Mouse (Mus musculus) thymus, adult 2 months (tissue): Measurements from ENCODE around the gene Ubac1. TPM values are rescaled to one million over a fixed set of nuclear protein-coding genes. Genes with fewer than 3 reads are reported as not detected.

Experiments used
- DNase-seq: peaks from one replicate; pipeline ENCODE4 v3.0.0; 2021
- H3K27ac ChIP-seq: fragments of 200-500 bp; 2 replicates; pipeline ENCODE4 v1.5.1; 2012; ENCODE audit warnings: low read length, control low read depth; ENCODE audit not compliant: control insufficient read depth, insufficient read depth
- H3K27me3 ChIP-seq: fragments of 200-500 bp; 2 replicates; pipeline ENCODE4 v1.6.1; 2012; ENCODE audit warnings: mild to moderate bottlenecking, low read length, moderate library complexity, mixed read lengths; ENCODE audit not compliant: control insufficient read depth, insufficient read depth
- H3K36me3 ChIP-seq: fragments of 200-500 bp; 2 replicates; pipeline ENCODE4 v1.6.1; 2012; ENCODE audit warnings: mild to moderate bottlenecking, low read length, moderate library complexity; ENCODE audit not compliant: control insufficient read depth, insufficient read depth
- H3K4me1 ChIP-seq: fragments of 200-500 bp; replicated peaks from 2 replicates; pipeline ENCODE4 v1.6.1; 2012; ENCODE audit warnings: low read length; ENCODE audit not compliant: control insufficient read depth, insufficient read depth
- H3K4me3 ChIP-seq: fragments of 200-500 bp; 2 replicates; pipeline ENCODE4 v1.5.1; 2012; ENCODE audit warnings: mild to moderate bottlenecking, low read length, control low read depth, moderate library complexity; ENCODE audit not compliant: control insufficient read depth, insufficient read depth
- CTCF ChIP-seq: fragments of 200-500 bp; IDR thresholded peaks from 2 replicates; pipeline ENCODE4 v1.5.1; 2012; ENCODE audit warnings: mild to moderate bottlenecking, control low read depth, low read length, moderate library complexity, borderline replicate concordance; ENCODE audit not compliant: control insufficient read depth, poor library complexity, insufficient read depth; ENCODE audit errors: extremely low read depth
- POLR2A ChIP-seq: fragments of 200-500 bp; IDR thresholded peaks from 2 replicates; pipeline ENCODE4 v1.6.1; 2012; ENCODE audit warnings: mild to moderate bottlenecking, low read length, control low read depth, moderate library complexity; ENCODE audit not compliant: control insufficient read depth, poor library complexity, insufficient read depth; ENCODE audit errors: extremely low read depth
- WGBS: fragments of 180-500 bp; shearing (Covaris S2); methylation state at CpG from one replicate; pipeline ENCODE4 v1.1.7; 2018; 5-methylcytosine and 5-hydroxymethylcytosine counted together
- polyA plus RNA-seq: library from polyadenylated mRNA; depleted of rRNA; stranded (reverse); fragments of >200 nt; gene quantifications from 2 replicates; pipeline ENCODE4 v1.2.3, GENCODE M21; 2012

Ubac1 gene
- polyA plus RNA-seq, 1 experiment = 66.3 TPM

- Histone ChIP-seq H3K4me3 (no peak overlapping the region), H3K27me3 (no peaks in the 10 kb centered on the region), H3K4me1 (0 out of 2 replicates have a peak, but pooled peaks cover 2% of the 10 kb centered on the region), H3K36me3 (no peaks in the 10 kb centered on the region), H3K27ac (no peak overlapping the region)
- DNase-seq = no peak
- TF ChIP-seq CTCF (no peak), POLR2A (no peak)
- 64% methylated on average over 21 of the region's 21 CpGs for WGBS
Observed at GRCm38 (mm10) chr2:26061018-26061666, 39.6 kb upstream of the Ubac1 start.

DNA sequence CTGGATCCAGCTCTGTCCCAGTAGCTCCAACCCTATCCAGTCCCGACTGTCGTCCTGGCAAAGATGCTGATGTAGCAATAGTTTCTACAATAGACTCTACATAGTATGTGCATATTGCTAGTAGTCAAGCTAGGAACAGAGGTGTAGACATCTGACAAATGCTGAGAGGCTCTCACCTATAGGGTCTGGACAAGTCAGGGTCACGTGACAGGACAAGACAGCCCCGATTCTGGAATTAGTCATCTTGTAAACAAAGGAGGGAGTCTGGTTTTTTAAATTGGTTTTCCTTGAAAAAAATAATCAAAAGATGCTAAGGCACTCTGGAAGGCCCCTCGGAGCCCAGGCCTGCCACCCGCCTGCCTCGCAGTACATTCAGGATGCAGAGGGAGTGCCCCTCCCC, 35.5 kb upstream of the Ubac1 start:
- no peaks in the 10 kb centered on the region for H3K27me3 ChIP-seq
- no peaks in the 10 kb centered on the region for H3K36me3 ChIP-seq
- H3K4me1 ChIP-seq = no peaks in the 10 kb centered on the region
- DNase-seq = no peak
- no peak overlapping the region for H3K4me3 ChIP-seq
- TF ChIP-seq CTCF = no peak
- no peak for TF ChIP-seq POLR2A
- H3K27ac ChIP-seq = no peak overlapping the region
- 98% methylated on average over 7 of the region's 7 CpGs for WGBS

- no peak for TF ChIP-seq POLR2A
- no peak for TF ChIP-seq CTCF
- no peaks in the 10 kb centered on the region for H3K27me3 ChIP-seq
- 89% methylated on average over 5 of the region's 5 CpGs for WGBS
- DNase-seq = no peak
- H3K4me1 ChIP-seq = no peaks in the 10 kb centered on the region
- no peak overlapping the region for H3K27ac ChIP-seq
- no peak overlapping the region for H3K4me3 ChIP-seq
- H3K36me3 ChIP-seq = no peaks in the 10 kb centered on the region
Observed at GRCm38 (mm10) chr2:26056226-26056625, 34.7 kb upstream of the Ubac1 start.

- Histone ChIP-seq H3K27ac (no peak overlapping the region), H3K4me3 (no peak overlapping the region), H3K36me3 (no peaks in the 10 kb centered on the region), H3K27me3 (no peaks in the 10 kb centered on the region), H3K4me1 (no peaks in the 10 kb centered on the region)
- TF ChIP-seq POLR2A = no peak
- no peak for TF ChIP-seq CTCF
- no peak for DNase-seq
- 50% methylated on average over 2 of the region's 2 CpGs for WGBS
Observed at GRCm38 (mm10) chr2:26055747-26056102, 34.2 kb upstream of the Ubac1 start.

DNA sequence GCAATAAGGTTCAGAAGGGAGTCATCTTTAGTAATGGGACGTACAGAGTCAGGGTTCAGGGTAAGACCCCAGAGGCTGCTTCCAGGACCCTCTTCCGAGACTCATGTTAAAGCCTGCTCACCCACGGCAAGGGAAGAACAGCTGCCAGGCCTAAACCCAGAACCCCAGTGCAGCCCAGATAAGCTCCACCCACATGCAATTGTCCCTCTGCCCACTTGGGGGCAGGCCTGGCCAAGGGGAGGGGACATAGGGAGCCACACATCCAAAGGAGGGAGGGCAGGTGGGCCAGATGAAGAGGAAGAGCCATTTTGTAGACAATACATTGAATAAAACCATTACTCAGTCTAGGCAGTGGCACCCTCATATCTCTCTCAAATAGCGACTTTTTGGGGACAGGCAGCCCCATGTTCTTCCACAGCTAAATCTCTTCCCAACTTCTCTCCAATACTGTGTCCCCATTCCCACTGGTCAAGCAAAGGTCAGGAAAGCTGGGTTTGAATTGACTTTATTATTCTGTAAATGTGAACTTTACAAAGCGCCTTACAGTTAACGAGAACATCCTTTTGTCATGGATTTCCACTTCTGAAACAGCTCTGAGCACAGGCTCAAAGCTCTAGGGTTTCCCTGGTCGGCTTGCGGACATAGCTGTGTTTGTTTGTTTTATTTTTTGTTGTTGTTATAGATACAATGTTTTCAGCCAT, 33.6 kb upstream of the Ubac1 start:
- Histone ChIP-seq H3K4me3 (no peak overlapping the region), H3K27ac (no peak overlapping the region), H3K4me1 (no peaks in the 10 kb centered on the region), H3K27me3 (no peaks in the 10 kb centered on the region), H3K36me3 (no peaks in the 10 kb centered on the region)
- 0 out of 2 replicates have a peak, but pooled peaks have one; percentile 37 for TF ChIP-seq CTCF
- TF ChIP-seq POLR2A = no peak
- DNase-seq = peak; percentile 51
- WGBS = 70% methylated on average over 8 of the region's 8 CpGs

DNA sequence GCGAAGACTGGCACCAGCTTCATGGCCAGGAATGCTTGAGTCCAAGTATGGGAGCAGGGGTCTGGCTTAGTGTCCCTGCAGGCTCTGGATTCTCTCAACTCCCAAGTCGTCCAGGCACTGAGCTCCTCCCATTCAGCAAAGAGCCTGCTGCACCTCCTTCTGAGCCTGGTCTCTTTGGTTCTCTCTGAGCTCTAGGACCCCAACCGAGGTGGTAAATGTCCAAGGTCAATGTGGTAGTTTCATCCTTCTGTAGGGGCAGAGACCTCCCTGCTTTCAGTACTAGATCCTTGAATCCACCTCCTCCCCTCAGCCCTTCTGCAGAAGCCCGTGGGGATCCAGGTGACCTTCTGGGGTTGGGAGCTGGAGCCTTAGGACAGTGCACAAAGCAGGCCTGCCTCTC, 31.3 kb upstream of the Ubac1 start:
- Histone ChIP-seq H3K4me3 (no peak overlapping the region), H3K4me1 (no peaks in the 10 kb centered on the region), H3K36me3 (no peaks in the 10 kb centered on the region), H3K27me3 (no peaks in the 10 kb centered on the region), H3K27ac (no peak overlapping the region)
- DNase-seq = no peak
- TF ChIP-seq CTCF = no peak
- no peak for TF ChIP-seq POLR2A
- WGBS = 87% methylated on average over 4 of the region's 4 CpGs
